Mouse (Mus musculus) hindbrain, embryonic 12.5 days (tissue): ENCODE results near the gene Vps16. TPM values are rescaled to one million over a fixed set of nuclear protein-coding genes. Genes with fewer than 3 reads are reported as not detected.
A peak's percentile ranks its signal among the peaks of the same experiment; 100 is the strongest.

ENCODE experiments used
- ATAC-seq: fragments of 200-750 bp; cut with Nextera tagmentation; 2 replicates; pipeline ENCODE4 v1.8.0; 2017; ENCODE audit warnings: moderate TSS enrichment; ENCODE audit not compliant: low FRiP score
- H3K27ac ChIP-seq: fragments of 300-500 bp; sonication (generic); 2 replicates; pipeline ENCODE4 v1.5.1; 2016; ENCODE audit warnings: mild to moderate bottlenecking
- H3K27me3 ChIP-seq: fragments of 300-500 bp; sonication (generic); 2 replicates; pipeline ENCODE4 v1.6.1; 2016; ENCODE audit warnings: mild to moderate bottlenecking
- H3K36me3 ChIP-seq: fragments of 300-500 bp; sonication (generic); 2 replicates; pipeline ENCODE4 v1.6.1; 2016; ENCODE audit warnings: mild to moderate bottlenecking
- H3K4me1 ChIP-seq: fragments of 300-500 bp; sonication (generic); 2 replicates; pipeline ENCODE4 v1.6.1; 2016
- H3K4me2 ChIP-seq: fragments of 300-500 bp; sonication (generic); replicated peaks from 2 replicates; pipeline ENCODE4 v1.6.1; 2016; ENCODE audit warnings: mild to moderate bottlenecking
- H3K4me3 ChIP-seq: fragments of 300-500 bp; sonication (generic); 2 replicates; pipeline ENCODE4 v1.5.1; 2016; ENCODE audit warnings: mild to moderate bottlenecking
- H3K9ac ChIP-seq: fragments of 300-500 bp; sonication (generic); 2 replicates; pipeline ENCODE4 v1.6.1; 2016; ENCODE audit warnings: mild to moderate bottlenecking, moderate library complexity
- H3K9me3 ChIP-seq: fragments of 300-500 bp; sonication (generic); replicated peaks from 2 replicates; pipeline ENCODE4 v1.6.1; 2016; ENCODE audit warnings: mild to moderate bottlenecking
- WGBS: fragments of 180-500 bp; shearing (Covaris S2); methylation state at CpG from one replicate; pipeline ENCODE4 v1.1.7; 2016; 5-methylcytosine and 5-hydroxymethylcytosine counted together
- polyA plus RNA-seq: library from polyadenylated mRNA; unstranded; fragments of >200 nt; fragmentation: Nextera tagmentation; extraction: Ambion mirVana; gene quantifications from 2 replicates; pipeline ENCODE4 v1.2.1, GENCODE M21; 2016

Gene Vps16
- polyA plus RNA-seq, 1 experiment from 2014 or later, result 107 TPM

DNA sequence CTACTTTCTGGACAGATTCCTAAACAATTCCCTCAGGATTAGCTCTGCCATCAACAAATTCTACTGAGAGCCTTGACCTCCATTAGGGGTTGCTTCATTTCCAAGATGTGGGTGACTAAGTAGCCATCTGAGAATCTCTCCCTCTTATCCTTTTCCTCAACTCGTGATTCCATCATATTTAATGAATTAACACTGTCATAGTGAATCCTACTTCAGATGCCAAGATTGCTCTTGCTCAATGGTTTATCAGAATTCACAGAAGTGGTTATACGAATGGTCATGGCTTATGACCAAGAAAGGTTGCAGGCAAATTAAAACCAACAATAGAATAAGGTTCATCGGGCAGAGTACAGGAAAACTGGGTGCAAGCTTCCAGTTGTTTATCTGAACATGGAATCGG lies 22.2 kb upstream of the Vps16 start:
- 83% methylated on average over 4 of the region's 4 CpGs for WGBS
- no peak for ATAC-seq
- Histone ChIP-seq H3K9me3 (no peaks in the 10 kb centered on the region), H3K4me1 (peaks cover 15% of the 10 kb centered on the region), H3K9ac (no peak overlapping the region), H3K27ac (no peak overlapping the region), H3K4me3 (no peak overlapping the region), H3K4me2 (no peak overlapping the region), H3K27me3 (peaks cover 21% of the 10 kb centered on the region), H3K36me3 (no peaks in the 10 kb centered on the region)

GRCm38 (mm10) chr2:130404939-130405338 lies 19.2 kb upstream of the Vps16 start, which contains the start of the genes Gm28372 and 1700020A23Rik:
Gm28372 (plus strand) TSS chr2:130405239.
1700020A23Rik (plus strand) TSS chr2:130405259.
- Histone ChIP-seq H3K27ac (no peak within 1 kb of the TSS), H3K4me2 (no peak within 1 kb of the TSS), H3K36me3 (no peaks in the 10 kb centered on the region), H3K27me3 (0 out of 2 replicates have a peak, but pooled peaks cover 8% of the 10 kb centered on the region), H3K9ac (no peak within 1 kb of the TSS), H3K4me3 (no peak within 1 kb of the TSS), H3K4me1 (0 out of 2 replicates have a peak, but pooled peaks cover 2% of the 10 kb centered on the region), H3K9me3 (no peaks in the 10 kb centered on the region)
- WGBS, result 97% methylated on average over 1 of the region's 1 CpGs
- ATAC-seq, result no peak

GRCm38 (mm10) chr2:130406178-130406577 lies 18.0 kb upstream of the Vps16 start, which contains the start of gene Tmem239:
Tmem239 (plus strand) TSS chr2:130406478.
- Histone ChIP-seq H3K27me3 (0 out of 2 replicates have a peak, but pooled peaks cover 8% of the 10 kb centered on the region), H3K4me2 (no peak within 1 kb of the TSS), H3K36me3 (no peaks in the 10 kb centered on the region), H3K4me3 (no peak within 1 kb of the TSS), H3K4me1 (0 out of 2 replicates have a peak, but pooled peaks cover 2% of the 10 kb centered on the region), H3K27ac (no peak within 1 kb of the TSS), H3K9ac (0 out of 2 replicates have a peak within 1 kb of the TSS, but pooled peaks have one; percentile 8), H3K9me3 (no peaks in the 10 kb centered on the region)
- 75% methylated on average over 2 of the region's 2 CpGs for WGBS
- ATAC-seq, result no peak

DNA sequence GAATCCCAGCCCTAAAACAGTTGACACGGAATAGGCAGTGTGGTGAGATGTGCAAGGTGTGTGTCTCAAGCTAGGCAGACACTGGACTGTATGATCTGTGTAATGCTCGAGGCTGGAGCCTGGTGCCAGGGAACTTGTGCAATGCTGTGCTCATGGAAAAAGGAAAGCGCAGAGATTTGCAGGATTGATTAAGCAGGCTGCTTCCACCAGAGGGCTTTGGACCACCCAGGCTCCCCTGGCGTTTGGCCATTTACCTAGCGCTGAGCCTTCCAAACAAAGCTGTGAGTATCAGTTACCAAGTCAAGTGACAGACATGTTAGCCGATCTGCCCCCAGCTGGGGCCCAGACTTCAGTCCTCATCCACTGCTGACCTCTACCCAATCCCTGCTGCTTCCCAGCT lies 15.9 kb upstream of the Vps16 start:
- Histone ChIP-seq H3K36me3 (no peaks in the 10 kb centered on the region), H3K4me1 (peaks cover 7% of the 10 kb centered on the region), H3K27me3 (0 out of 2 replicates have a peak, but pooled peaks cover 8% of the 10 kb centered on the region), H3K27ac (no peak overlapping the region), H3K4me3 (no peak overlapping the region), H3K9me3 (no peaks in the 10 kb centered on the region), H3K4me2 (no peak overlapping the region), H3K9ac (no peak overlapping the region)
- no peak for ATAC-seq
- WGBS, result 25% methylated on average over 6 of the region's 6 CpGs

GRCm38 (mm10) chr2:130411558-130412495 lies 12.3 kb upstream of the Vps16 start:
- H3K36me3 ChIP-seq, result no peaks in the 10 kb centered on the region
- no peaks in the 10 kb centered on the region for H3K9me3 ChIP-seq
- H3K27ac ChIP-seq, result no peak overlapping the region
- no peak overlapping the region for H3K9ac ChIP-seq
- H3K4me1 ChIP-seq, result peaks cover 7% of the 10 kb centered on the region
- H3K4me3 ChIP-seq, result no peak overlapping the region
- peak; percentile 78 for ATAC-seq
- 0 out of 2 replicates have a peak, but pooled peaks cover 2% of the 10 kb centered on the region for H3K27me3 ChIP-seq
- H3K4me2 ChIP-seq, result no peak overlapping the region; the same call in 1 of the 2 replicates
- WGBS, result 34% methylated on average over 16 of the region's 16 CpGs

- Histone ChIP-seq H3K27me3 (no peaks in the 10 kb centered on the region), H3K27ac (no peak overlapping the region), H3K4me3 (no peak overlapping the region), H3K9me3 (no peaks in the 10 kb centered on the region), H3K4me2 (no peak overlapping the region), H3K36me3 (no peaks in the 10 kb centered on the region), H3K9ac (no peak overlapping the region), H3K4me1 (peaks cover 7% of the 10 kb centered on the region)
- ATAC-seq, result no peak
- WGBS, result 81% methylated on average over 3 of the region's 3 CpGs
Observed at GRCm38 (mm10) chr2:130412775-130413174, 11.4 kb upstream of the Vps16 start.

- no peak overlapping the region for H3K4me2 ChIP-seq
- no peaks in the 10 kb centered on the region for H3K27me3 ChIP-seq
- H3K36me3 ChIP-seq, result peaks cover 7% of the 10 kb centered on the region
- ATAC-seq, result no peak
- H3K9me3 ChIP-seq, result no peaks in the 10 kb centered on the region
- no peak overlapping the region for H3K9ac ChIP-seq
- 78% methylated on average over 6 of the region's 6 CpGs for WGBS
- no peak overlapping the region for H3K4me3 ChIP-seq
- H3K4me1 ChIP-seq, result peaks cover 5% of the 10 kb centered on the region
- H3K27ac ChIP-seq, result no peak overlapping the region
Observed at GRCm38 (mm10) chr2:130414094-130414856, 9.9 kb upstream of the Vps16 start.

- Histone ChIP-seq H3K4me2 (no peak overlapping the region), H3K27me3 (no peaks in the 10 kb centered on the region), H3K27ac (no peak overlapping the region), H3K4me3 (no peak overlapping the region), H3K36me3 (peaks cover 7% of the 10 kb centered on the region), H3K4me1 (peaks cover 18% of the 10 kb centered on the region), H3K9ac (no peak overlapping the region), H3K9me3 (no peaks in the 10 kb centered on the region)
- 95% methylated on average over 26 of the region's 26 CpGs for WGBS
- no peak for ATAC-seq
Observed at GRCm38 (mm10) chr2:130421781-130422620, 2.1 kb upstream of the Vps16 start.

DNA sequence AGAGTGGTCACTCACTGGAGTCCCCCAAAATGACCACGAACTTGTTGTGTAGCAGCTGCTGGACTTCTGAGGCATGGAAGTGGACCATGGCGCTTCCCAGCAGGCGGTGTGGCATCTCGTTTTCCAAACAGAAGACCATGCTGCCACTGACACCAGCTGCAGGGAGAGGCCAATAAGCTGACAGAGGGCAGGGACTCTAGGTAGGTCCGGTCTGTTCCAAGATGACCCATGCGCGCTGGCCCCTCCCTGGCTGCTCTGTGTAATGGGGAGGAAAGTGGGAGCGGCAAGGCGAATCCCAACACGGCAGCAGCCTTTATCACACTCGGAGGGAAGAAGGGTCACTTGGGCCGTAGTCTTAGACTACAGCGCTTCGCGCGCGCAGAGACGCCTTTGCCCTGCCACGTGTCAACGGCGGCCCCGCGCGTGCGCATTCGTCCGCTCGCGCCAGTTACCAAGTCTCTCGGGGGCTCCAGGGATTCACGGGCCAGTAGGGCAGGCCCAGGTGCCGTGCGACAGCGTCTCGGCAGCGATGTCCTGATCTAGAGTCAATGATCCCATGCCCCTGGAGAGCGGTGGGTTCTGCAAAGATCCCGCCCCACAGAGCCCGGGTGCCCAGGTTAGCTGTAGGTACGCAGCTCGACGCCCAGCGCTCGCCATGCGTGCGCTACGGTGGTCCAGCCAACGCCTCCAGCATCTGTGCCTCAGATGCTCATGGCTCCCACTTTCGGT lies 578 bp upstream of the Vps16 start:
- H3K4me2 ChIP-seq, result peak overlapping the region; percentile 62
- peak; percentile 75 for ATAC-seq
- no peaks in the 10 kb centered on the region for H3K9me3 ChIP-seq
- 14% methylated on average over 49 of the region's 49 CpGs for WGBS
- peak overlapping the region; percentile 90 for H3K27ac ChIP-seq
- H3K9ac ChIP-seq, result peak overlapping the region; percentile 83
- H3K27me3 ChIP-seq, result no peaks in the 10 kb centered on the region
- H3K4me3 ChIP-seq, result peak overlapping the region; percentile 67
- H3K4me1 ChIP-seq, result peaks cover 18% of the 10 kb centered on the region
- peaks cover 7% of the 10 kb centered on the region for H3K36me3 ChIP-seq

GRCm38 (mm10) chr2:130425112-130425511 lies 973 bp downstream of the Vps16 start:
- Histone ChIP-seq H3K4me3 (peak overlapping the region; percentile 67), H3K27me3 (no peaks in the 10 kb centered on the region), H3K4me1 (peaks cover 18% of the 10 kb centered on the region), H3K9ac (peak overlapping the region; percentile 83), H3K27ac (no peak overlapping the region), H3K4me2 (peak overlapping the region; percentile 62), H3K36me3 (no peaks in the 10 kb centered on the region), H3K9me3 (no peaks in the 10 kb centered on the region)
- 51% methylated on average over 5 of the region's 5 CpGs for WGBS
- ATAC-seq, result no peak

- 67% methylated on average over 2 of the region's 2 CpGs for WGBS
- Histone ChIP-seq H3K4me2 (no peak overlapping the region), H3K27me3 (no peaks in the 10 kb centered on the region), H3K4me1 (peaks cover 7% of the 10 kb centered on the region), H3K9me3 (no peaks in the 10 kb centered on the region), H3K36me3 (peaks cover 6% of the 10 kb centered on the region; the same call in 1 of the 2 replicates), H3K27ac (no peak overlapping the region), H3K9ac (no peak overlapping the region), H3K4me3 (no peak overlapping the region)
- ATAC-seq, result no peak
Observed at GRCm38 (mm10) chr2:130429851-130430250, 5.7 kb downstream of the Vps16 start.
